Mouse (Mus musculus) forebrain, postnatal 0 days (tissue): ENCODE measurements around the gene Phf20. TPM values are rescaled to one million over a fixed set of nuclear protein-coding genes. Genes with fewer than 3 reads are reported as not detected.
A peak's percentile ranks its signal among the peaks of the same experiment; 100 is the strongest.
"Not testable (repeated sequence)": the region's sequence is repeated elsewhere in the genome, so short reads cannot be mapped to it uniquely, and the experiment has no call there.

Experiments
- ATAC-seq: fragments of 200-750 bp; cut with Nextera tagmentation; 2 replicates; pipeline ENCODE4 v1.8.0; 2017; ENCODE audit warnings: mild to moderate bottlenecking, moderate library complexity
- DNase-seq: peaks from one replicate; pipeline ENCODE4 v3.0.0-alpha.2; 2015
- H3K27ac ChIP-seq: fragments of 300-500 bp; sonication (generic); 2 replicates; pipeline ENCODE4 v1.5.1; 2014; ENCODE audit warnings: low read depth, mild to moderate bottlenecking, antibody characterized with exemption, low read length, moderate library complexity, mixed read lengths
- H3K27me3 ChIP-seq: fragments of 300-500 bp; sonication (generic); 2 replicates; pipeline ENCODE4 v1.6.1; 2014; ENCODE audit warnings: mild to moderate bottlenecking, low read length, mixed read lengths; ENCODE audit not compliant: insufficient read depth
- H3K36me3 ChIP-seq: fragments of 300-500 bp; sonication (generic); 2 replicates; pipeline ENCODE4 v1.6.1; 2014; ENCODE audit warnings: mild to moderate bottlenecking, moderate library complexity; ENCODE audit not compliant: insufficient read depth
- H3K4me1 ChIP-seq: fragments of 300-500 bp; sonication (generic); 2 replicates; pipeline ENCODE4 v1.6.1; 2014; ENCODE audit warnings: antibody characterized with exemption; ENCODE audit not compliant: insufficient read depth
- H3K4me2 ChIP-seq: fragments of 300-500 bp; sonication (generic); 2 replicates; pipeline ENCODE4 v1.6.1; 2014; ENCODE audit warnings: low read depth, mild to moderate bottlenecking, moderate library complexity
- H3K4me3 ChIP-seq: fragments of 300-500 bp; sonication (generic); 2 replicates; pipeline ENCODE4 v1.5.1; 2014; ENCODE audit warnings: low read depth, low read length, mixed read lengths
- H3K9ac ChIP-seq: fragments of 300-500 bp; sonication (generic); 2 replicates; pipeline ENCODE4 v1.6.1; 2014; ENCODE audit warnings: mild to moderate bottlenecking
- H3K9me3 ChIP-seq: fragments of 300-500 bp; sonication (generic); 2 replicates; pipeline ENCODE4 v1.6.1; 2016; ENCODE audit warnings: low read length
- CTCF ChIP-seq: sonication (generic); IDR thresholded peaks from 2 replicates; pipeline ENCODE4 v1.5.1; 2016; ENCODE audit warnings: antibody characterized with exemption, control low read depth, low read depth
- WGBS: fragments of 180-500 bp; shearing (Covaris S2); extraction: QIAGEN DNeasy Blood & Tissue Kit; methylation state at CpG from one replicate; pipeline ENCODE4 v1.1.7; 2014; 5-methylcytosine and 5-hydroxymethylcytosine counted together
- polyA plus RNA-seq: library from polyadenylated mRNA; unstranded; fragments of >200 nt; fragmentation: Nextera tagmentation; extraction: Ambion mirVana; gene quantifications from 2 replicates; pipeline ENCODE4 v1.2.1, GENCODE M21; 2015
- total RNA-seq: library from RNA; depleted of rRNA; stranded (reverse); fragments of >200 nt; gene quantifications from 2 replicates; pipeline ENCODE4 v1.2.3, GENCODE M21; 2014

Phf20 gene
- total and polyA plus RNA-seq, 2 experiments from 2014 or later = 57.1 to 148 TPM

GRCm38 (mm10) chr2:156227689-156228088 lies 31.4 kb downstream of the Phf20 start:
- H3K4me3 ChIP-seq = no peak overlapping the region
- no peak for TF ChIP-seq CTCF
- 100% methylated on average over 1 of the region's 1 CpGs for WGBS
- H3K27ac ChIP-seq = no peak overlapping the region
- peaks cover 17% of the 10 kb centered on the region for H3K36me3 ChIP-seq
- no peaks in the 10 kb centered on the region for H3K4me1 ChIP-seq
- no peaks in the 10 kb centered on the region for H3K9me3 ChIP-seq
- H3K27me3 ChIP-seq = no peaks in the 10 kb centered on the region
- no peak overlapping the region for H3K4me2 ChIP-seq
- no peak for ATAC-seq
- H3K9ac ChIP-seq = no peak overlapping the region
- DNase-seq = no peak

GRCm38 (mm10) chr2:156229171-156229570 lies 32.9 kb downstream of the Phf20 start:
- no peaks in the 10 kb centered on the region for H3K4me1 ChIP-seq
- H3K27me3 ChIP-seq = no peaks in the 10 kb centered on the region
- H3K9me3 ChIP-seq = no peaks in the 10 kb centered on the region
- peaks cover 8% of the 10 kb centered on the region for H3K36me3 ChIP-seq
- H3K4me2 ChIP-seq = no peak overlapping the region
- H3K9ac ChIP-seq = no peak overlapping the region
- no peak for TF ChIP-seq CTCF
- H3K4me3 ChIP-seq = no peak overlapping the region
- H3K27ac ChIP-seq = no peak overlapping the region
- DNase-seq (no peak), ATAC-seq (no peak)
- WGBS = 96% methylated on average over 1 of the region's 1 CpGs

DNA sequence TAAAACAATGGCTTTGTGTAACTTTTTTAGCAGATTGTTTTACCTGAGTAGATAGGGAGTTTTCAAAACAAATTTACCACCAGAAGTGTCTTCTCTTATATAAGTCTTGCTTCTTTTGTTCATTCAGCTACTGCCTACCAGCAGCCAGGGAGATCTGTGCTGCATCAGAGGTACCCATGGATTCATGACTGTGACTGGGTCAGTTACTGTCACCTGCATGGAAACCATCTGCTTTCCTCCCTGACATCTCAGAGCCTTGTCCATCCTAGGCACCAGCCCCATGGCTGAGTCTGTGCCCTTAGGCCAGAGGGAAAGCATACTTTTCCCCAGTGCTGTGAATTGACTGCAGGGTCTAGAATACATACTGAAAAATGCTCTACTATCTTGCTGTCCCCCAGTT lies 35.1 kb downstream of the Phf20 start:
- Histone ChIP-seq H3K4me3 (no peak overlapping the region), H3K27ac (no peak overlapping the region), H3K27me3 (no peaks in the 10 kb centered on the region), H3K4me2 (no peak overlapping the region), H3K9me3 (no peaks in the 10 kb centered on the region), H3K9ac (no peak overlapping the region), H3K4me1 (no peaks in the 10 kb centered on the region), H3K36me3 (peaks cover 4% of the 10 kb centered on the region; the same call in 1 of the 2 replicates)
- no peak for TF ChIP-seq CTCF
- no peak for ATAC-seq
- DNase-seq = no peak

DNA sequence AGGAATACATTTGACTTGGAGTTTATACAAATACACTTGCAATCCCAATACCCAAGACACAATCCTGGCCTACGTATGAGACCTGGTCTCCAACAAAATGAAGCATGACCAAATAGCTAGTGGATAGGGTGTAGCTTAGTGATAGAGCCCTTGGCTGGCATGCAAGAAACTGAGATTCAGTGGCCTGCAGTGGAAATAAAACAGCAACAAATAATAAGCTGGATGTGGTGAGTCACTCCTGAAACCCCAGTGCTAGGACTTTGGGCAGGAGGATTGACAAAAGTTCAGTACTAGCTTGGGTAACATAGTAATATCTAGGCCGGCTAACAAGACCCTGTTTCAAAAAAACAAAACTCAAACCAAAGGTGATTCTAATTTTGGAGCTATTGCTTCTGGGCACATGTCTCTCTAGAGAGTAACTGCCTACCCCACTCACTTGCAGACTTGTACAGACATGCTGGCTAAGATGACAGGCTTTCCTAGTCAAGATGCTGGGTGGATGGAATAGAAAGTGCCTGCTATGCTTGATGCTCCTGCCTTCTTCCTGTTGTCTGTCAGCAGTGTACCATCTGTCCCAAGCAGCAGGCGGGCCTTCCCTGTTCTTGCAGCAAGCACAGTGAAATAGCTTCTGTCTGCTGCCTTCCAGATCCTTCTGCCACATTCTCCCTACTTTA lies 37.1 kb downstream of the Phf20 start:
- no peaks in the 10 kb centered on the region for H3K4me1 ChIP-seq
- H3K4me3 ChIP-seq = no peak overlapping the region
- no peak for TF ChIP-seq CTCF
- no peak overlapping the region for H3K9ac ChIP-seq
- H3K9me3 ChIP-seq = no peaks in the 10 kb centered on the region
- WGBS = 63% methylated on average over 3 of the region's 3 CpGs
- H3K36me3 ChIP-seq = no peaks in the 10 kb centered on the region; the same call in 1 of the 2 replicates
- H3K27me3 ChIP-seq = no peaks in the 10 kb centered on the region
- H3K27ac ChIP-seq = peak overlapping the region; percentile 51
- ATAC-seq (peak; percentile 92), DNase-seq (peak; percentile 76)
- no peak overlapping the region for H3K4me2 ChIP-seq

DNA sequence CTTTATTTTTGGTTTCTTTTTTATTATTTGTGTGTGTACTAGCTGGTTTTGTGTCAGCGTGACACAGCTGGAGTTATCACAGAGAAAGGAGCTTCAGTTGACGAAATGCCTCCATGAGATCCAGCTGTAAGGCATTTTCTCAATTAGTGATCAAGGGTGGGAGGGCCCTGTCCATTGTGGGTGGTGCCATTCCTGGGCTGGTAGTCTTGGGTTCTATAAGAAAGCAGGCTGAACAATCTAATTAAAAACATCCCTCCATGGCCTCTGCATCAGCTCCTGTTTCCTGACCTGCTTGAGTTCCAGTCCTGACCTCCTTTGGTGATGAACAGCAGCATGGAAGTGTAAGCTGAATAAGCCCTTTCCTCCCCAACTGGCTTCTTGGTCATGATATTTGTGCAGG lies 37.8 kb downstream of the Phf20 start:
- H3K4me1 ChIP-seq, H3K36me3 ChIP-seq, DNase-seq, ATAC-seq, H3K9me3 ChIP-seq, H3K27me3 ChIP-seq, H3K9ac ChIP-seq, H3K4me2 ChIP-seq, H3K4me3 ChIP-seq: not testable (repeated sequence)
- 64% methylated on average over 2 of the region's 2 CpGs for WGBS
- H3K27ac ChIP-seq = peak overlapping the region; percentile 51; the same call in 1 of the 2 replicates

DNA sequence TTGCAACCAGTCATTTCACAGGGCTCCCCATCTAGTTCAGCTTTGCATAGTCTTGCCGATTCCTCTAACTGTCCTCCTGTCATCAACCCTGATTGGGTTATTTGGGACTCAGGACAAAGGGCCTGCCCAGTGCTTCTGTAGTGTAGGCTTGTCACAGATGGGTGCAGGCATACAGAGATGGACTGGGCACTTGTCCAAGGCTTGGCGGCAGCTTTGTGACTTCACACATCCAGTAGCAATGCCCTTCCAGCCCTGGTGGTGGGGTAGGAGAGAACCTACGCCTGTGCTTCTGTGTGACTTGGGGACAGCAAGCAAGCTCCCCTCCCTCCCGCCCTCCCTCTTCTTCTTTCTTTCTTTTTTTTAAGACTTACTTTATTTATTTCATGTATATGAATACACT lies 39.6 kb downstream of the Phf20 start:
- Histone ChIP-seq H3K27me3 (no peaks in the 10 kb centered on the region), H3K4me3 (no peak overlapping the region), H3K27ac (no peak overlapping the region), H3K36me3 (no peaks in the 10 kb centered on the region; the same call in 1 of the 2 replicates), H3K4me2 (no peak overlapping the region), H3K9ac (no peak overlapping the region), H3K9me3 (no peaks in the 10 kb centered on the region), H3K4me1 (no peaks in the 10 kb centered on the region)
- peak; percentile 34 for DNase-seq
- 0 out of 2 replicates have a peak, but pooled peaks have one; percentile 14 for ATAC-seq
- WGBS = 59% methylated on average over 4 of the region's 4 CpGs
- no peak for TF ChIP-seq CTCF

- no peak for TF ChIP-seq CTCF
- no peaks in the 10 kb centered on the region for H3K4me1 ChIP-seq
- 0 out of 2 replicates have a peak, but pooled peaks cover 4% of the 10 kb centered on the region for H3K36me3 ChIP-seq
- 0 out of 2 replicates have a peak overlapping the region, but pooled peaks have one; percentile 29 for H3K27ac ChIP-seq
- no peak overlapping the region for H3K4me2 ChIP-seq
- 68% methylated on average over 2 of the region's 2 CpGs for WGBS
- peak; percentile 15 for DNase-seq
- no peak overlapping the region for H3K4me3 ChIP-seq
- ATAC-seq = peak; percentile 61
- H3K27me3 ChIP-seq = no peaks in the 10 kb centered on the region
- no peaks in the 10 kb centered on the region for H3K9me3 ChIP-seq
- H3K9ac ChIP-seq = no peak overlapping the region
These were observed 45.4 kb downstream of the Phf20 start for GRCm38 (mm10) chr2:156241662-156242061.
